Mouse (Mus musculus) midbrain, embryonic 16.5 days (tissue): ENCODE data around the gene Tuba3b. TPM values are rescaled to one million over a fixed set of nuclear protein-coding genes. Genes with fewer than 3 reads are reported as not detected.

Experiments
- ATAC-seq: fragments of 200-750 bp; cut with Nextera tagmentation; 2 replicates; pipeline ENCODE4 v1.8.0; 2017; ENCODE audit warnings: moderate TSS enrichment
- H3K27ac ChIP-seq: fragments of 300-500 bp; sonication (generic); 2 replicates; pipeline ENCODE4 v1.5.1; 2014; ENCODE audit warnings: mild to moderate bottlenecking, low read length, mixed read lengths
- H3K27me3 ChIP-seq: fragments of 300-500 bp; sonication (generic); 2 replicates; pipeline ENCODE4 v1.6.1; 2014; ENCODE audit warnings: low read depth, low read length, mixed read lengths; ENCODE audit not compliant: control insufficient read depth, insufficient read depth
- H3K36me3 ChIP-seq: fragments of 300-500 bp; sonication (generic); 2 replicates; pipeline ENCODE4 v1.6.1; 2014; ENCODE audit warnings: mild to moderate bottlenecking, low read length, moderate library complexity, mixed read lengths; ENCODE audit not compliant: control insufficient read depth, insufficient read depth
- H3K4me1 ChIP-seq: fragments of 300-500 bp; sonication (generic); 2 replicates; pipeline ENCODE4 v1.6.1; 2014; ENCODE audit warnings: mild to moderate bottlenecking, low read length, mixed read lengths; ENCODE audit not compliant: control insufficient read depth, insufficient read depth
- H3K4me2 ChIP-seq: fragments of 300-500 bp; sonication (generic); 2 replicates; pipeline ENCODE4 v1.6.1; 2014; ENCODE audit warnings: mild to moderate bottlenecking, low read length, mixed read lengths
- H3K4me3 ChIP-seq: fragments of 300-500 bp; sonication (generic); 2 replicates; pipeline ENCODE4 v1.5.1; 2014; ENCODE audit warnings: low read depth, mild to moderate bottlenecking, low read length, moderate library complexity, mixed read lengths
- H3K9ac ChIP-seq: fragments of 300-500 bp; sonication (generic); 2 replicates; pipeline ENCODE4 v1.6.1; 2014; ENCODE audit warnings: low read depth, low read length, mixed read lengths
- H3K9me3 ChIP-seq: fragments of 300-500 bp; sonication (generic); replicated peaks from 2 replicates; pipeline ENCODE4 v1.6.1; 2014; ENCODE audit warnings: mild to moderate bottlenecking, low read length, mixed read lengths; ENCODE audit not compliant: control insufficient read depth, poor library complexity, severe bottlenecking
- WGBS: fragments of 180-500 bp; shearing (Covaris S2); extraction: QIAGEN DNeasy Blood & Tissue Kit; methylation state at CpG from one replicate; pipeline ENCODE4 v1.1.7; 2014; 5-methylcytosine and 5-hydroxymethylcytosine counted together
- polyA plus RNA-seq: library from polyadenylated mRNA; unstranded; fragments of >200 nt; fragmentation: Nextera tagmentation; extraction: Ambion mirVana; gene quantifications from 2 replicates; pipeline ENCODE4 v1.2.1, GENCODE M21; 2015

Gene Tuba3b
- polyA plus RNA-seq = not detected in 2 replicates

- Histone ChIP-seq H3K4me2 (no peak within 1 kb of the TSS), H3K9me3 (no peaks in the 10 kb centered on the region), H3K9ac (no peak within 1 kb of the TSS), H3K4me3 (no peak within 1 kb of the TSS), H3K27me3 (no peaks in the 10 kb centered on the region), H3K4me1 (no peaks in the 10 kb centered on the region), H3K27ac (no peak within 1 kb of the TSS), H3K36me3 (no peaks in the 10 kb centered on the region)
- ATAC-seq = no peak
- 96% methylated on average over 31 of the region's 31 CpGs for WGBS
Measured at GRCm38 (mm10) chr6:145615666-145616210, at the start of gene Tuba3b. Gene Tuba3b (plus strand): TSS chr6:145615757.

GRCm38 (mm10) chr6:145567296-145567695 lies 48.3 kb upstream of the Tuba3b start:
- Histone ChIP-seq H3K4me3 (no peak overlapping the region), H3K9ac (no peak overlapping the region), H3K36me3 (no peaks in the 10 kb centered on the region), H3K27me3 (no peaks in the 10 kb centered on the region), H3K4me2 (no peak overlapping the region), H3K27ac (no peak overlapping the region), H3K9me3 (no peaks in the 10 kb centered on the region), H3K4me1 (no peaks in the 10 kb centered on the region)
- no peak for ATAC-seq
- WGBS = 79% methylated on average over 8 of the region's 8 CpGs

GRCm38 (mm10) chr6:145567832-145568231 lies 47.7 kb upstream of the Tuba3b start:
- H3K9ac ChIP-seq = no peak overlapping the region
- H3K4me2 ChIP-seq = no peak overlapping the region
- 90% methylated on average over 3 of the region's 3 CpGs for WGBS
- H3K36me3 ChIP-seq = no peaks in the 10 kb centered on the region
- no peak overlapping the region for H3K4me3 ChIP-seq
- no peak overlapping the region for H3K27ac ChIP-seq
- ATAC-seq = no peak
- H3K9me3 ChIP-seq = no peaks in the 10 kb centered on the region
- no peaks in the 10 kb centered on the region for H3K27me3 ChIP-seq
- no peaks in the 10 kb centered on the region for H3K4me1 ChIP-seq

- 95% methylated on average over 3 of the region's 3 CpGs for WGBS
- Histone ChIP-seq H3K27me3 (no peaks in the 10 kb centered on the region), H3K4me3 (no peak overlapping the region), H3K9me3 (no peaks in the 10 kb centered on the region), H3K27ac (no peak overlapping the region), H3K36me3 (no peaks in the 10 kb centered on the region), H3K4me2 (no peak overlapping the region), H3K4me1 (no peaks in the 10 kb centered on the region), H3K9ac (no peak overlapping the region)
- ATAC-seq = no peak
Measured at GRCm38 (mm10) chr6:145568701-145569100, 46.9 kb upstream of the Tuba3b start.

GRCm38 (mm10) chr6:145573250-145574013 lies 42.1 kb upstream of the Tuba3b start:
- H3K4me1 ChIP-seq = peaks cover 3% of the 10 kb centered on the region; the same call in 1 of the 2 replicates
- 86% methylated on average over 6 of the region's 6 CpGs for whole genome bisulfite sequencing
- no peaks in the 10 kb centered on the region for H3K27me3 ChIP-seq
- no peaks in the 10 kb centered on the region for H3K9me3 ChIP-seq
- ATAC-seq = no peak
- no peak overlapping the region for H3K9ac ChIP-seq
- no peak overlapping the region for H3K4me3 ChIP-seq
- no peak overlapping the region for H3K27ac ChIP-seq
- H3K36me3 ChIP-seq = no peaks in the 10 kb centered on the region
- H3K4me2 ChIP-seq = no peak overlapping the region

GRCm38 (mm10) chr6:145576762-145577161 lies 38.8 kb upstream of the Tuba3b start:
- H3K4me1 ChIP-seq = peaks cover 8% of the 10 kb centered on the region
- H3K4me3 ChIP-seq = no peak overlapping the region
- no peaks in the 10 kb centered on the region for H3K27me3 ChIP-seq
- H3K9me3 ChIP-seq = no peaks in the 10 kb centered on the region
- 95% methylated on average over 4 of the region's 4 CpGs for WGBS
- H3K27ac ChIP-seq = no peak overlapping the region
- no peaks in the 10 kb centered on the region for H3K36me3 ChIP-seq
- no peak overlapping the region for H3K4me2 ChIP-seq
- ATAC-seq = no peak
- H3K9ac ChIP-seq = no peak overlapping the region

- Histone ChIP-seq H3K9me3 (no peaks in the 10 kb centered on the region), H3K36me3 (no peaks in the 10 kb centered on the region), H3K27ac (peak overlapping the region; percentile 38), H3K9ac (no peak overlapping the region), H3K27me3 (no peaks in the 10 kb centered on the region), H3K4me1 (peaks cover 8% of the 10 kb centered on the region), H3K4me2 (peak overlapping the region; percentile 2; the same call in 1 of the 2 replicates), H3K4me3 (no peak overlapping the region)
- WGBS = 23% methylated on average over 10 of the region's 10 CpGs
- peak; percentile 83; the same call in 1 of the 2 replicates for ATAC-seq
Measured at GRCm38 (mm10) chr6:145578457-145579185, 36.9 kb upstream of the Tuba3b start.

- no peaks in the 10 kb centered on the region for H3K9me3 ChIP-seq
- 89% methylated on average over 3 of the region's 3 CpGs for WGBS
- no peaks in the 10 kb centered on the region for H3K27me3 ChIP-seq
- no peak overlapping the region for H3K9ac ChIP-seq
- ATAC-seq = no peak
- peaks cover 8% of the 10 kb centered on the region for H3K4me1 ChIP-seq
- H3K27ac ChIP-seq = no peak overlapping the region
- no peaks in the 10 kb centered on the region for H3K36me3 ChIP-seq
- H3K4me2 ChIP-seq = no peak overlapping the region
- no peak overlapping the region for H3K4me3 ChIP-seq
Measured at GRCm38 (mm10) chr6:145579761-145580160, 35.8 kb upstream of the Tuba3b start.
